ENCODE assay signal across 7 mouse cellular contexts in genomic region chr13:41634401-41634818, GRCm38 (mm10). TPM values are rescaled to one million over a fixed set of nuclear protein-coding genes. Genes with fewer than 3 reads are reported as not detected.
A peak's percentile ranks its signal among the peaks of the same experiment; 100 is the strongest.
DNase-seq lines count a peak whose midpoint lies in the region.

No protein-coding gene starts in this region.

- peak; percentile 81 for DNase-seq in ZHBTc4 (ENCODE audit: low read depth, low spot score)
- peak; percentile 76 for DNase-seq in cerebellum, adult 8-10 months
- DNase-seq in frontal cortex, adult 2 months (ENCODE audit: extremely low spot score in 1 of 2, low spot score in 1 of 2), result peak; percentile 49 to 87
- peak; percentile 26 for DNase-seq in hindlimb bud, embryonic 11.5 days (ENCODE audit: extremely low spot score, low read depth, low spot score)
- peak; percentile 78 to 84 for DNase-seq in left cerebral cortex, adult 18-20 months (ENCODE audit: low spot score in 2 of 2)
- peak; percentile 73 for DNase-seq in mesoderm, embryonic 11.5 days (ENCODE audit: low read depth, low spot score)
- DNase-seq in right cerebral cortex, postnatal 4 days, result peak; percentile 75

RNA-seq across cellular contexts. Expression of gene Tmem170b, which starts 28.7 kb away (rescaled TPM):
- 23.7 and 23.8 TPM in 2 replicates for polyA plus RNA-seq in frontal cortex, adult 2 months (2012; rRNA removed)
- 10 to 100 TPM; 90.5 to 94.0 TPM for total RNA-seq in left cerebral cortex, adult 18-20 months (2021)

Comparison
In these comparisons a context has a peak if more than half of its experiments do, and no peak if none do; other contexts are left out.
1. Peak in every context shown above with its lines: DNase-seq.
2. DNase-seq: peak in every context shown above with its lines; median percentile 81 in ZHBTc4; 81 in left cerebral cortex, adult 18-20 months; 76 in cerebellum, adult 8-10 months; 75 in right cerebral cortex, postnatal 4 days; 73 in mesoderm, embryonic 11.5 days; 68 in frontal cortex, adult 2 months; 26 in hindlimb bud, embryonic 11.5 days.